Mouse (Mus musculus) thymus, adult 2 months (tissue): ENCODE measurements at regions not wholly inside any gene's neighbourhood (a gene's known extent, or its start where the extent isn't known, plus 50 kb on each side); places are given as distances from the start of the nearest gene placed in this dataset.

Experiments used
- CTCF ChIP-seq: fragments of 200-500 bp; IDR thresholded peaks from 2 replicates; pipeline ENCODE4 v1.5.1; 2012; ENCODE audit warnings: mild to moderate bottlenecking, control low read depth, low read length, moderate library complexity, borderline replicate concordance; ENCODE audit not compliant: control insufficient read depth, poor library complexity, insufficient read depth; ENCODE audit errors: extremely low read depth
- POLR2A ChIP-seq: fragments of 200-500 bp; IDR thresholded peaks from 2 replicates; pipeline ENCODE4 v1.6.1; 2012; ENCODE audit warnings: mild to moderate bottlenecking, low read length, control low read depth, moderate library complexity; ENCODE audit not compliant: control insufficient read depth, poor library complexity, insufficient read depth; ENCODE audit errors: extremely low read depth

DNA sequence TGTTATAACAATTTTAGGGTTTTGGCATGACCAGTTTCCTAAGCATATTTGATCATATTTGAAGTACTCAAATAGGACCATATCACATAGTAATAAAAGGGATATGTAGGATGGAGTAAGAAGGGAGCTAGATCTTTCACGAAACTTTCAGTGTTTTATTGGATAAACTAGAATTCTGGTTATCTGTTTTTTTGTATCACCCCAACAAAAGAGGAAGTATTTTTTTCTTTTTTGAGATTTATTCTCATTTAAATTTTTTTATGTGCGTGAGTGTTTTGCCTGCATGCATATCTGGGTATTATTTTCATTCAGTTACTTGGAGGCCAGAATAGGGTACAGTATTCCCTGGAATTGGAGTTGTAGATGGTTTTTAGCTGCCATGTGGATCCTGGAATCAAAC lies 50.3 kb upstream of the P2ry10 start:
- TF ChIP-seq CTCF (no peak), POLR2A (no peak)
